Mouse (Mus musculus) G1E (cell line): Measurements from ENCODE around the gene E2f7.
"Not testable (repeated sequence)": the region's sequence is repeated elsewhere in the genome, so short reads cannot be mapped to it uniquely, and the experiment has no call there.

Source experiments
- CTCF ChIP-seq: IDR thresholded peaks from 2 replicates; pipeline ENCODE4 v1.5.1; 2012; ENCODE audit warnings: low read depth, low read length, inconsistent platforms, mixed read lengths
- GATA1 ChIP-seq: IDR thresholded peaks from 2 replicates; pipeline ENCODE4 v1.6.1; 2012; ENCODE audit warnings: borderline replicate concordance, low read length, inconsistent platforms, mixed read lengths
- GATA2 ChIP-seq: IDR thresholded peaks from 2 replicates; pipeline ENCODE4 v1.6.1; 2012; ENCODE audit warnings: low read depth, low read length, inconsistent platforms, borderline replicate concordance
- POLR2AphosphoS5 ChIP-seq: IDR thresholded peaks from 2 replicates; pipeline ENCODE4 v1.6.1; 2012; ENCODE audit warnings: low read depth, low read length, inconsistent platforms; ENCODE audit not compliant: insufficient replicate concordance
- TAL1 ChIP-seq: conservative IDR thresholded peaks from 2 replicates; pipeline ENCODE4 v1.6.1; 2012; ENCODE audit warnings: low read depth, low read length, inconsistent platforms, mixed read lengths

DNA sequence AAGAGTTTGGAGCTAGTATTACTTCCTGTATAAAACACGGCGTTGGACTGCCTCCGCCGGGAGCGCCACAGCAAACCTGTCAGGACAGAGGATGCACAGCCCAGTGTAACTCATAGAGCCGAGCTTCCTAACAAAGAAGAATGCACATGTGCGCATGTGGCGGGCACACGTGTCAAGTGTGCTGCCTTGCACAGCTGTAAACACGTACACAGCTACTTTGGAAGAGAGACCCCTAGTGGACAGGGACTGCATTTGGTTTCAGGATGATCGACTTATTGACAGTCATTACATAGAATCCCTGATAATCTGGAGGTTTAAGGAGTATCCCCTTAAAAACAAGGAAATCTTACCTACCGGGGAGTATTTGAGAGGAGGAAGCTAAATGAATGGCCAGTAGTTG, 15.3 kb downstream of the E2f7 start:
- TF ChIP-seq CTCF = peak; percentile 26; the same call in 1 of the 2 replicates
- TF ChIP-seq TAL1, GATA1, GATA2, POLR2AphosphoS5: not testable (repeated sequence)
